Mouse (Mus musculus) embryonic facial prominence, embryonic 14.5 days (tissue): ENCODE data around the gene Sorcs2. TPM values are rescaled to one million over a fixed set of nuclear protein-coding genes. Genes with fewer than 3 reads are reported as not detected.

Experiments
- ATAC-seq: fragments of 200-750 bp; cut with Nextera tagmentation; 2 replicates; pipeline ENCODE4 v1.8.0; 2017; ENCODE audit warnings: low read depth, moderate number of reproducible peaks, moderate TSS enrichment
- DNase-seq: peaks from one replicate; pipeline ENCODE4 v3.0.0-alpha.2; 2015; ENCODE audit warnings: low spot score
- H3K27ac ChIP-seq: fragments of 300-500 bp; sonication (generic); replicated peaks from 2 replicates; pipeline ENCODE4 v1.5.1; 2014; ENCODE audit warnings: low read depth, mild to moderate bottlenecking, low read length, moderate library complexity
- H3K27me3 ChIP-seq: fragments of 300-500 bp; sonication (generic); replicated peaks from 2 replicates; pipeline ENCODE4 v1.6.1; 2014; ENCODE audit warnings: low read length; ENCODE audit not compliant: control insufficient read depth, insufficient read depth
- H3K36me3 ChIP-seq: fragments of 300-500 bp; sonication (generic); 2 replicates; pipeline ENCODE4 v1.6.1; 2014; ENCODE audit warnings: low read length, mixed read lengths; ENCODE audit not compliant: control insufficient read depth, insufficient read depth
- H3K4me1 ChIP-seq: fragments of 300-500 bp; sonication (generic); 2 replicates; pipeline ENCODE4 v1.6.1; 2014; ENCODE audit warnings: antibody characterized with exemption, low read length; ENCODE audit not compliant: control insufficient read depth, insufficient read depth
- H3K4me2 ChIP-seq: fragments of 300-500 bp; sonication (generic); 2 replicates; pipeline ENCODE4 v1.6.1; 2014; ENCODE audit warnings: low read depth, mild to moderate bottlenecking, low read length, moderate library complexity, mixed read lengths
- H3K4me3 ChIP-seq: fragments of 300-500 bp; sonication (generic); 2 replicates; pipeline ENCODE4 v1.5.1; 2014; ENCODE audit warnings: low read depth, mild to moderate bottlenecking, low read length
- H3K9ac ChIP-seq: fragments of 300-500 bp; sonication (generic); 2 replicates; pipeline ENCODE4 v1.6.1; 2014; ENCODE audit warnings: low read depth, mild to moderate bottlenecking, low read length, moderate library complexity, mixed read lengths
- H3K9me3 ChIP-seq: fragments of 300-500 bp; sonication (generic); 2 replicates; pipeline ENCODE4 v1.6.1; 2016; ENCODE audit warnings: low read length; ENCODE audit not compliant: control insufficient read depth
- WGBS: fragments of 180-500 bp; shearing (Covaris S2); extraction: QIAGEN DNeasy Blood & Tissue Kit; methylation state at CpG from one replicate; pipeline ENCODE4 v1.1.7; 2014; 5-methylcytosine and 5-hydroxymethylcytosine counted together
- polyA plus RNA-seq: library from polyadenylated mRNA; unstranded; fragments of >200 nt; fragmentation: Nextera tagmentation; extraction: Ambion mirVana; gene quantifications from 2 replicates; pipeline ENCODE4 v1.2.1, GENCODE M21; 2014

The Sorcs2 gene
- polyA plus RNA-seq, 1 experiment from 2014 or later: 21.6 TPM

GRCm38 (mm10) chr5:36383431-36383830, 14.5 kb downstream of the Sorcs2 start:
- Histone ChIP-seq H3K4me2 (no peak overlapping the region), H3K36me3 (no peaks in the 10 kb centered on the region), H3K9me3 (no peaks in the 10 kb centered on the region), H3K4me3 (no peak overlapping the region), H3K4me1 (peaks cover 24% of the 10 kb centered on the region), H3K27me3 (no peaks in the 10 kb centered on the region), H3K9ac (no peak overlapping the region), H3K27ac (no peak overlapping the region)
- no peak for DNase-seq
- no peak for ATAC-seq
- 90% methylated on average over 4 of the region's 4 CpGs for WGBS

GRCm38 (mm10) chr5:36382721-36383120, 15.2 kb downstream of the Sorcs2 start:
- no peaks in the 10 kb centered on the region for H3K9me3 ChIP-seq
- no peak overlapping the region for H3K4me3 ChIP-seq
- H3K4me2 ChIP-seq: no peak overlapping the region
- H3K4me1 ChIP-seq: peaks cover 30% of the 10 kb centered on the region
- H3K27me3 ChIP-seq: no peaks in the 10 kb centered on the region
- no peaks in the 10 kb centered on the region for H3K36me3 ChIP-seq
- ATAC-seq (no peak), DNase-seq (no peak)
- 61% methylated on average over 4 of the region's 4 CpGs for WGBS
- no peak overlapping the region; the same call in 1 of the 2 replicates for H3K27ac ChIP-seq
- H3K9ac ChIP-seq: no peak overlapping the region

- Histone ChIP-seq H3K9me3 (no peaks in the 10 kb centered on the region), H3K4me2 (no peak overlapping the region), H3K4me1 (peaks cover 33% of the 10 kb centered on the region), H3K27ac (no peak overlapping the region; the same call in 1 of the 2 replicates), H3K36me3 (no peaks in the 10 kb centered on the region), H3K9ac (no peak overlapping the region), H3K27me3 (no peaks in the 10 kb centered on the region), H3K4me3 (no peak overlapping the region)
- WGBS: 69% methylated on average over 8 of the region's 8 CpGs
- peak; percentile 33 for DNase-seq
- ATAC-seq: no peak
These were observed 15.7 kb downstream of the Sorcs2 start for GRCm38 (mm10) chr5:36382134-36382693.

DNA sequence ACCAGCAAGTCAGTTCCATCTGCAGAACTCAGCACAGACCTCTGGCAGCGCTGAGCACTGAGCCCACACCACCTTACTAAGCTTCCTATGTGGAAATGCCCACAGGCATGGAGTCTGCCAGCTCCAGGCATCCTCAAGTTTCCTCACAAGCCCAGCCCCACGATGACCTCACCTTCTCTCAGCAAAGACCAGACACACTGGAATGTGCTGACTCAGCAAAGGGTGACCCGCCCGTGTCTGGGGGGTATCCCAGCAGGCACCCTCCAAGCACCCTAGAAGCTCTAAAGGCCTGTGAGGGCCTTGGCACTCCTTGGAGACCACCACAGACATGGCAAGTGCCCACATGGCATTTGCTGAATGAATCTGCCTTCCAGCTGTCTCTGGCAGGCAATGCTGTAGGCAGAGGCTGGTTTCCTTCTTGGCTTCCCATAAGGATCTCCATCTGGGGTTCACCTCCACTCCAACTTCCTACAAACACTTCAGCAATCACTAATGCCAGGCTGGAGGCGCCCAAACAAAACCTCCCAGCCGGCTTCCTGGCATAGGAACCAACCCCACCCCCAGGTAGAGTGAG, 17.9 kb downstream of the Sorcs2 start:
- peak; percentile 47 for DNase-seq
- no peak overlapping the region for H3K27ac ChIP-seq

DNA sequence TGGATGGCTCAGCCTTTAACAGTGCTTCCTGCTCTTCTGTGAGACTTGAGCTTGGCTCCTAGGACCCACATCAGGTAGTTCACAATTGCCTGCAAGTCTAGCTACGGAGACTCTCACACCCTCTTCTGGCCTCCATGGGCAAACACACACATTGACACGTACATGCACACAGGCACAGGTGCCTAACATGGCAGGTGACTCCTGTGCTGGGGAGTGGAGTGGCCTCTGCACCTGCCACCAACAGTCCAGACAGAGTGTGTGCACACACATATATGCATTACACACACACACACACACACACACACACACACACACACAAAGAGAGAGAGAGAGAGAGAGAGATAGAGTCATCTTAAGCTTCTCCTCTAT, 19.6 kb downstream of the Sorcs2 start:
- Histone ChIP-seq H3K9me3 (no peaks in the 10 kb centered on the region), H3K9ac (no peak overlapping the region), H3K36me3 (no peaks in the 10 kb centered on the region), H3K4me2 (no peak overlapping the region), H3K27ac (no peak overlapping the region), H3K4me3 (no peak overlapping the region), H3K4me1 (peaks cover 50% of the 10 kb centered on the region), H3K27me3 (no peaks in the 10 kb centered on the region)
- 81% methylated on average over 2 of the region's 2 CpGs for WGBS
- no peak for ATAC-seq
- DNase-seq: no peak

More for the DNA sequence above, 17.9 kb downstream of the Sorcs2 start:
- 55% methylated on average over 6 of the region's 6 CpGs for WGBS
- H3K9me3 ChIP-seq: no peaks in the 10 kb centered on the region
- H3K9ac ChIP-seq: no peak overlapping the region
- H3K4me1 ChIP-seq: peaks cover 39% of the 10 kb centered on the region
- no peaks in the 10 kb centered on the region for H3K27me3 ChIP-seq
- ATAC-seq: no peak
- H3K4me2 ChIP-seq: no peak overlapping the region
- H3K4me3 ChIP-seq: no peak overlapping the region
- no peaks in the 10 kb centered on the region for H3K36me3 ChIP-seq

DNA sequence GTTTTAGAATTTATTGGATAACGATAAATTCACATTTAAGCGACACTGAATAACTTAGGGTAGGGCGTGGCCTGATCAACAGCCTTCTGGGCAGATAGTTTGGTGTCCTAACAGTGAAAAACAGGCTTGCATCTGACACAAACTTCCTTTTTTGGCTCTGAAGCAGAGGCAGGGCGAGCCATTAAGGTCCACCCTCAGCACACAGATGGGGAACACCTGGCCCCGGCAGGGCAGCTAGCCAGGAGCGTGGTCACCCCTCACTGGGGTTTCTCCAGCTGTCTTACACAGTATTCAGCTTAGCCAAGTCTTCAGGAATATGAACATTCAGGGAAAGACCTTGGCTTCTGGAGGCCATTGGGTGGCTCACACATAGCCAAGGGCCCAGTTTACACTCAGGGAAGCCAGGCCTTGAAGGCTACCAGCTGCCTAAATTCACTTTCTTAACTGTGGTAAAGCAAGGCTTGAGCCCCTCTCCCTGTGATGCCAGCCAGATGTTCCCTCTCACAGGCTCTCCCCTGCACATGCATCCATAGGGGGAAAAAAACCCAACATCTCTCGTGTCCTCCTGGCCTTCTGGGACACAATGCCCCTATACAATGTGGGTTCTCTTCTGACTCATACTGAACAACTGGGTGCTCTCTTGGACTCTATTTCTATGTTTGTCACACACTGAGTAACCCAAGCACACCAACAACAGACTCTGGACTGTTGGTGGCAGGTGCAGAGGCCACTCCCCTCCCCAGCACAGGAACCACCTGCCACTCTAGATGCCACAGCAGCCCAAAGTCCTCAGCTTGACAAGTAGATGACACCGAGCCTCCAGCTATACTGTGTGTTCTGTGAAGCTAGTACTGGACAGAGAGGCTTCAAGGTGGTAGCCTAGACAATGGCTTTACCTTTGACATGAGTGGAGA, 20.2 kb downstream of the Sorcs2 start:
- no peaks in the 10 kb centered on the region for H3K27me3 ChIP-seq
- DNase-seq (peak; percentile 83), ATAC-seq (peak; percentile 74)
- peak overlapping the region; percentile 66 for H3K27ac ChIP-seq
- no peak overlapping the region for H3K4me2 ChIP-seq
- WGBS: 55% methylated on average over 8 of the region's 8 CpGs
- no peaks in the 10 kb centered on the region for H3K36me3 ChIP-seq
- H3K4me1 ChIP-seq: peaks cover 57% of the 10 kb centered on the region
- no peak overlapping the region for H3K4me3 ChIP-seq
- no peak overlapping the region for H3K9ac ChIP-seq
- H3K9me3 ChIP-seq: no peaks in the 10 kb centered on the region

DNA sequence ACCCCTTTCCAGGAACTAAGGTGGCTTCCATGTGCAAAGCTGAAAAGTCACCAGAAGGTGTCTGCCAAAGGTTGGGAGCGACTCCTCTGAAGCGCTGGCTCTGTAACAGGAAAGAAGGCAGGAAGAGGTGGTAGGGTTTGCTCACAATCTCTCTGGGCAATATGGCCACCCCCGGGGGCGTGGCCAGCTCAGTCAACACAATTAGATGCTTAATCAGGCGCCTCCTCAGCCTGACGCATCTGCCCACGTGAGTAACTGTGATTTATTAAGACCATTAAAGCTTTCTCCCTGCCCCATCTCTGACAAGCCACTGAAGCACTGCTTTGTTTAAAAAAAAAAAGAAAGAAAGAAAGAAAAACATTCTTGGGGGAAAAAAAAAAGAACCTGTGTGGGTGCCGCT, 22.1 kb downstream of the Sorcs2 start:
- Histone ChIP-seq H3K4me3 (no peak overlapping the region), H3K4me1 (peaks cover 65% of the 10 kb centered on the region), H3K4me2 (no peak overlapping the region), H3K9me3 (no peaks in the 10 kb centered on the region), H3K27ac (no peak overlapping the region), H3K36me3 (no peaks in the 10 kb centered on the region), H3K27me3 (no peaks in the 10 kb centered on the region), H3K9ac (no peak overlapping the region)
- ATAC-seq: no peak
- no peak for DNase-seq
- 65% methylated on average over 8 of the region's 8 CpGs for WGBS

GRCm38 (mm10) chr5:36374221-36375050, 23.5 kb downstream of the Sorcs2 start:
- Histone ChIP-seq H3K4me3 (no peak overlapping the region), H3K9ac (no peak overlapping the region), H3K27ac (no peak overlapping the region), H3K4me1 (peaks cover 60% of the 10 kb centered on the region), H3K36me3 (no peaks in the 10 kb centered on the region), H3K9me3 (no peaks in the 10 kb centered on the region), H3K4me2 (no peak overlapping the region), H3K27me3 (no peaks in the 10 kb centered on the region)
- DNase-seq (no peak), ATAC-seq (no peak)
- 39% methylated on average over 17 of the region's 19 CpGs for WGBS
